Mouse (Mus musculus): ENCODE measurements at regions not wholly inside any gene's neighbourhood (a gene's known extent, or its start where the extent isn't known, plus 50 kb on each side); places are given as distances from the start of the nearest gene placed in this dataset.

DNA sequence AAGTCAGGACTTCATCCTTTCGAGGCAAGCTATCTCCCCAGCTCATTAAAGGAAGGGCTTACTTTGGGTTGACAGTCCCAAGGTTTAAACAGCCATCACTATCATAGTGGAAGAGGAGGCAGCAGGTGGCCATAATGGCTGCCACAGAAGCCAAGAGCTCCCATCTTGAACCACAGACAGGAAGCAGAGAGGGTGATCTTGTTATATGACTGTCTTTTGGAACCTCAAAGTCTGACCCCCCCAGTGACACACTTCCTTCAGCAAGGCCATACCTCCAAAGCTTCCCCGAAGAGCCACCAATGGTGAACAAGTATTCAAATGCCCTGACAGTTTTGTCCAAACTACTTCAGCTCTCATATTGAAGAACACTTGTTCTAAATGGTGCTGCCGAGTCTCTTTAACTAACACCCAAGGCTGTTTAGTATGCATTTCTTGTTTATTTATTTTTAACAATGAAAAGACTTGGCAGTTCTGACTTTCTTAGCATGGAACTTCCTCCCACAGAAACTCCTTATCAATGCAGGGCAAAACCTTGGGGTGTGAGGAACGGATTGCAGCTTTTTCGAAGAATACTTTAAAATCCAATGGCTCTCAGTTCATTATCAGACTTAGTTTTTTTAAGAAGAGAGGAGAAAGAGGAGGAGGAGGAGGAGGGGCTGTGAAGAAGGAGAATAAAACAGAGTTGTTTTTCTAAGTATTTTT lies 79.8 kb upstream of the Tnik start:
- ATAC-seq (replicated peaks; ENCODE audit: low read depth, poor library complexity, severe bottlenecking): peak; percentile 84

- ATAC-seq (replicated peaks; ENCODE audit: low read depth, poor library complexity, severe bottlenecking): 0 out of 2 replicates have a peak, but pooled peaks have one; percentile 2
These were observed 77.5 kb upstream of the Tnik start for GRCm38 (mm10) chr3:28185518-28185917.

- ATAC-seq (replicated peaks; ENCODE audit: low read depth, poor library complexity, severe bottlenecking): 0 out of 2 replicates have a peak, but pooled peaks have one; percentile 31
These were observed 77.1 kb upstream of the Tnik start for GRCm38 (mm10) chr3:28185918-28186317.

DNA sequence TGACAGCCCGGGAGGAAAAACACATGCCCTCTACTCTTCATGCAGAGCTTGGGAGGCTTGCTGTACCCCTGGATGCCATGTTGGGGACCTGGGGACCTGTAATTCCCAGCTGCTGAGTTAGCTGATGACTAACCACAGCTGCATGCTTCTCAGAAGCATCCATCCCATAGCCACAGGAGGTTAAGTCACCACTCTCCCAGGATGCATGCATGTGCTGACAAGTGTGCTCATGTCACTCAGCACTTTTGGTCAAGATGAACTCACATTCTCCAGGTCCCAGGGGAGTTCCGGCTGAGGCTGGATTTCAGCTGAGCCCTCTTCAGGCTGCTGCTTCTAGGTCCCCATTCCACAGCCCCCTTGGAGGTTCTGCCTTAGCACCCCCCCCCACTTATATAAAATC lies 73.6 kb upstream of the Tnik start:
- no peak for ATAC-seq (replicated peaks; ENCODE audit: low read depth, poor library complexity, severe bottlenecking)

DNA sequence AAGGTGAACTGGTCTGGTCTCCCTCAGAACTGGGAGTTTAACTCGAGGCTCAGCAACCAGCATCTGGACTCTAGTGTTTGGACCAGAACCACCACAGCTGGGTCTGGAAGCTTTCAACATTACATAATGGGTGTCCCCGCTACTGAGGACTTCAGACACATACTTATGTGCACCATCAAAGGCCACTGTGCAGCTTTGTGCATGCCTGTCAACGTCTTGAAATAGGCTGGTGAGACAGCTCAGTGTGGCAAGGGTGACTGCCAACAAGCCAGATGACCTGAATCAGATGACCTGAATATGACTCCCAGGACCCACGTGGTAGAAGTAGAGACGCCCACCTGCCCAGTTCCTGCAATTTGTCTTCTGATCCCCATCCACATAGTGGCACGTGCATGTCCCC lies 72.8 kb upstream of the Tnik start:
- no peak for ATAC-seq (replicated peaks; ENCODE audit: low read depth, poor library complexity, severe bottlenecking)

DNA sequence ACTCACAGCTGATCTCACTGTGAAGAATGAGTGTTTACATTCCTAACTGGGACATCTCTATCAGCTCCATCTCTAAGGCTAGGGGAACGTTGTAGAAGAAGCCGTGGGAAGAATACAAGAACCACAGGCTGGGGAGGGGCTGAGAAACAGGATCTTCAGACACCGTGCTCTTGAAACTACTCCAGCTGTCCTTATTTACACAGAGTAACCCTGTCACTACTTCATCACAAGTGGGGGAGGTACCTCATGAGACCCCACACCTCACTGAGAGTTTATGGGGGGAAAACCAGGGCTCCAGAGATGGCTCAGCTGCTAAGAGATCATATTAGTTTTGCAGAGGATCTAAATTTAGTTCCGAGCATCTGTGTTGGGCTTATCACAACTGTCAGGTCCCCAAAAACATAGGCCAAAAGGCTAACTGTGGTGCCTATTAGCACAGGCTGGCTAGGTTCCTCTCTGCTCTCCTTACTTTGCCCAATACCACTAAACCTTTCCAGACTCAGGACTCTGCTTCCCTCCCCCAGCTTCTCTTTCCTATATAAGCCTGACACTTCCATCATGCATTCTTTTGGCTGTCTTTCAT lies 68.5 kb upstream of the Tnik start:
- 0 out of 2 replicates have a peak, but pooled peaks have one; percentile 36 for ATAC-seq (replicated peaks; ENCODE audit: low read depth, poor library complexity, severe bottlenecking)

DNA sequence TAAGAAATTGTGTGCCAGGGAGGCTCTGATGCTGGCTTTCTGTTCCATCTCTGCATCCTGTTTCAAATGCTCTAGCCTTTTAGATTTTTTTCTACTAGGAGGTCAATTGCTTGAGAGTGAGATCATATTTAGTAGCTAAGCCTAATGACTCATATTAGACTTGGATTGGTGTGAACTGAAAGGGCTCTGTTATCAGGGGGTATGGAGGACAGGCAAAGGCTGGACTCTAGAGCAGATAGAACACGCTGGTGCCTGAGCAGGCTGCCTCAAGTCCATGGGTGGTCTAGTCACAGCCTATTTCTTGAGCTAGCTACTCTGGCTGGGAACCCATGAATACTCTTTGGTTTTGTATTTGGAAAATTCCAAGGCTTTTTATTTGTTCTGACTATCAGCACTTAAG lies 66.2 kb upstream of the Tnik start:
- no peak for ATAC-seq (replicated peaks; ENCODE audit: low read depth, poor library complexity, severe bottlenecking)

DNA sequence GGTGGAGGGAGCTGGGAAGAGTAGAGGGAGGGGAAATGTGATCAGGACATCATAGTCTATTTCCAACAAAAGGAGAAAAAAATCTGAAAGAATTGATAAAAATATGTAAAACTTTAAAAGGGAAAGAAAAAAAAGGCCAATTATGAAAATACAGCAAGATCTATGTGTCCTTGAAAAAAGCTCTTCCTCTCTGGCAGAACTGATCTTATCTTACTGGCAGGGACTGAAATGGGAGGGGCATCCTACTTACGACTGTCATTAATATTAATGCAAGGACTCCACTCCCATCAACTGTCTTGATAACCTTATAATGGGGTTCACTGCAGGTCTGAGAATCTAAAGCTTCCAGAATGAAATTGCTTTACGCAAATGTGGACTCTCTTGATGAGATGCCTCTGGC lies 53.7 kb upstream of the Tnik start:
- ATAC-seq (replicated peaks; ENCODE audit: low read depth, poor library complexity, severe bottlenecking): no peak

DNA sequence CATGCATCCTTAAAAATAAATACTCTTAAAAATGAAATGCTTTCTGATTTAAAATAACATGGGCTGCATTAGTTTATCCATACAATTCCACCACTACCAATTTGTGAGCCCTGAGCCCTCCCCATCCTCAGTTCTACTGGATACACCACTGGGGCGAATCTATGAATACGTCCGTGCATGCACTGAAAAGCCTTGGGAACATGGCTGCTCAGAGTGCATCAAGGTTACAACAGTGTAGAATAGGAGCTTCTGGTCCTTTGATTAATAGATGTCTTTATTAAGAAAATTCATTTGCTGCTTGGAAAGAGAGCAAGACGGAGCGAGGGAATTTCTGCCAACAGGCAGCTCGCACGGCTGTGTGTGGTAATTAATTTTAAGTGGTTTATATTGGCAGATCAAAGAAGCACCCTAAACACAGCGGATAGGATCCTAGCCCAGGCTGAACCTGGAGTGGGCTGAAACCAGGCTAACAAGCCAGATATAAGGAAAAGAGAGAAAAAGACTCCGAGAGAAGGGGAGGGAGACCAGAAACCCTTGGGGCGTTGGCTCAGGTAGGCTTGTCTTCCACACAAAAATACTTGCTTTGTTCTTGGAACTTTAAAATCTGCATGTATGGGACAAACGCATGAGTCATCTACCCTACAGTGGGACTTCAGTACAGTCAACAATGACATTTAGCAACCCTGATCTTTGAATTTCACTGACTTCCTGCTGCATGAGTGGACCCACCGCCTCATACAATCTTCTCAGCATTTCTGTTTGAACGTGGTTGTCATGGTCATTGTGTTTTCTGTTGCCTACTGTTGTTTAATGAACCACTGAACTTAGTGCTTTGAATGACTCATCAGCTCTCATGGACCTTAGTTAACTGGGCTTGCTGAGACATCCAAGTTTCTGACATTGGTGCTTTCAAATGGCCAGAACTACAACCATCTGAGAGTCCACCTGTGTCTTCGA lies 51.9 kb upstream of the Tnik start:
- ATAC-seq (replicated peaks; ENCODE audit: low read depth, poor library complexity, severe bottlenecking): no peak

All from common myeloid progenitor, adult 5-6 weeks (primary cell).